Mouse (Mus musculus) embryonic facial prominence, embryonic 14.5 days (tissue): ENCODE data around the gene Cenps. TPM values are rescaled to one million over a fixed set of nuclear protein-coding genes. Genes with fewer than 3 reads are reported as not detected.
A peak's percentile ranks its signal among the peaks of the same experiment; 100 is the strongest.
"Not testable (repeated sequence)": the region's sequence is repeated elsewhere in the genome, so short reads cannot be mapped to it uniquely, and the experiment has no call there.

Experiments
- ATAC-seq: fragments of 200-750 bp; cut with Nextera tagmentation; 2 replicates; pipeline ENCODE4 v1.8.0; 2017; ENCODE audit warnings: low read depth, moderate number of reproducible peaks, moderate TSS enrichment
- DNase-seq: peaks from one replicate; pipeline ENCODE4 v3.0.0-alpha.2; 2015; ENCODE audit warnings: low spot score
- H3K27ac ChIP-seq: fragments of 300-500 bp; sonication (generic); replicated peaks from 2 replicates; pipeline ENCODE4 v1.5.1; 2014; ENCODE audit warnings: low read depth, mild to moderate bottlenecking, low read length, moderate library complexity
- H3K27me3 ChIP-seq: fragments of 300-500 bp; sonication (generic); replicated peaks from 2 replicates; pipeline ENCODE4 v1.6.1; 2014; ENCODE audit warnings: low read length; ENCODE audit not compliant: control insufficient read depth, insufficient read depth
- H3K36me3 ChIP-seq: fragments of 300-500 bp; sonication (generic); 2 replicates; pipeline ENCODE4 v1.6.1; 2014; ENCODE audit warnings: low read length, mixed read lengths; ENCODE audit not compliant: control insufficient read depth, insufficient read depth
- H3K4me1 ChIP-seq: fragments of 300-500 bp; sonication (generic); 2 replicates; pipeline ENCODE4 v1.6.1; 2014; ENCODE audit warnings: antibody characterized with exemption, low read length; ENCODE audit not compliant: control insufficient read depth, insufficient read depth
- H3K4me2 ChIP-seq: fragments of 300-500 bp; sonication (generic); 2 replicates; pipeline ENCODE4 v1.6.1; 2014; ENCODE audit warnings: low read depth, mild to moderate bottlenecking, low read length, moderate library complexity, mixed read lengths
- H3K4me3 ChIP-seq: fragments of 300-500 bp; sonication (generic); 2 replicates; pipeline ENCODE4 v1.5.1; 2014; ENCODE audit warnings: low read depth, mild to moderate bottlenecking, low read length
- H3K9ac ChIP-seq: fragments of 300-500 bp; sonication (generic); 2 replicates; pipeline ENCODE4 v1.6.1; 2014; ENCODE audit warnings: low read depth, mild to moderate bottlenecking, low read length, moderate library complexity, mixed read lengths
- H3K9me3 ChIP-seq: fragments of 300-500 bp; sonication (generic); 2 replicates; pipeline ENCODE4 v1.6.1; 2016; ENCODE audit warnings: low read length; ENCODE audit not compliant: control insufficient read depth
- WGBS: fragments of 180-500 bp; shearing (Covaris S2); extraction: QIAGEN DNeasy Blood & Tissue Kit; methylation state at CpG from one replicate; pipeline ENCODE4 v1.1.7; 2014; 5-methylcytosine and 5-hydroxymethylcytosine counted together
- polyA plus RNA-seq: library from polyadenylated mRNA; unstranded; fragments of >200 nt; fragmentation: Nextera tagmentation; extraction: Ambion mirVana; gene quantifications from 2 replicates; pipeline ENCODE4 v1.2.1, GENCODE M21; 2014

Gene Cenps
- polyA plus RNA-seq, 1 experiment from 2014 or later, result 25.6 TPM

GRCm38 (mm10) chr4:149123432-149123831 is 14.0 kb downstream of the Cenps start:
- no peak for ATAC-seq
- Histone ChIP-seq H3K9ac (no peak overlapping the region), H3K9me3 (no peaks in the 10 kb centered on the region), H3K4me2 (no peak overlapping the region), H3K36me3 (peaks cover 17% of the 10 kb centered on the region), H3K4me3 (no peak overlapping the region), H3K27ac (no peak overlapping the region), H3K27me3 (no peaks in the 10 kb centered on the region), H3K4me1 (no peaks in the 10 kb centered on the region)
- 81% methylated on average over 5 of the region's 5 CpGs for WGBS
- no peak for DNase-seq

- H3K27ac ChIP-seq, H3K4me1 ChIP-seq, ATAC-seq, H3K9me3 ChIP-seq, H3K4me3 ChIP-seq, H3K27me3 ChIP-seq, DNase-seq, H3K4me2 ChIP-seq, H3K9ac ChIP-seq: not testable (repeated sequence)
- WGBS, result 84% methylated on average over 12 of the region's 12 CpGs
- H3K36me3 ChIP-seq, result peaks cover 15% of the 10 kb centered on the region; the same call in 1 of the 2 replicates
Observed at GRCm38 (mm10) chr4:149119978-149120562, 17.4 kb downstream of the Cenps start.

- Histone ChIP-seq H3K4me2 (peak within 1 kb of the TSS; percentile 93), H3K27ac (no peak within 1 kb of the TSS), H3K9me3 (no peaks in the 10 kb centered on the region), H3K27me3 (no peaks in the 10 kb centered on the region), H3K9ac (peak within 1 kb of the TSS; percentile 87), H3K4me3 (peak within 1 kb of the TSS; percentile 87), H3K4me1 (peaks cover 6% of the 10 kb centered on the region), H3K36me3 (peaks cover 14% of the 10 kb centered on the region; the same call in 1 of the 2 replicates)
- DNase-seq, result peak; percentile 97
- ATAC-seq, result peak; percentile 87
- 1% methylated on average over 29 of the region's 35 CpGs for WGBS
Observed at GRCm38 (mm10) chr4:149103875-149104561, 33.4 kb downstream of the Cenps start, which contains the start of gene Dffa. Gene Dffa (plus strand): TSS chr4:149104146.

- Histone ChIP-seq H3K9ac (no peak overlapping the region), H3K4me3 (no peak overlapping the region), H3K27me3 (no peaks in the 10 kb centered on the region), H3K4me2 (no peak overlapping the region), H3K36me3 (0 out of 2 replicates have a peak, but pooled peaks cover 3% of the 10 kb centered on the region), H3K27ac (no peak overlapping the region), H3K4me1 (peaks cover 13% of the 10 kb centered on the region), H3K9me3 (no peaks in the 10 kb centered on the region)
- ATAC-seq (no peak), DNase-seq (no peak)
- 84% methylated on average over 3 of the region's 3 CpGs for WGBS
Observed at GRCm38 (mm10) chr4:149101456-149101855, 36.0 kb downstream of the Cenps start.

GRCm38 (mm10) chr4:149100449-149100848 is 37.0 kb downstream of the Cenps start:
- not testable (repeated sequence) for DNase-seq, H3K4me2 ChIP-seq, H3K9ac ChIP-seq, H3K27me3 ChIP-seq, H3K36me3 ChIP-seq, H3K9me3 ChIP-seq, ATAC-seq, H3K4me3 ChIP-seq, H3K27ac ChIP-seq
- peaks cover 13% of the 10 kb centered on the region for H3K4me1 ChIP-seq
- 88% methylated on average over 12 of the region's 12 CpGs for WGBS

- ATAC-seq, result peak; percentile 87
- Histone ChIP-seq H3K4me2 (peak within 1 kb of the TSS; percentile 80), H3K9me3 (no peaks in the 10 kb centered on the region), H3K9ac (peak within 1 kb of the TSS; percentile 86), H3K27ac (peak within 1 kb of the TSS; percentile 53), H3K36me3 (no peaks in the 10 kb centered on the region), H3K27me3 (no peaks in the 10 kb centered on the region), H3K4me3 (peak within 1 kb of the TSS; percentile 98), H3K4me1 (peaks cover 9% of the 10 kb centered on the region)
- peak; percentile 96 for DNase-seq
- under 1% methylated on average over 27 of the region's 50 CpGs for WGBS
Observed at GRCm38 (mm10) chr4:149099369-149100017, 37.9 kb downstream of the Cenps start, which contains the start of gene Pex14. Gene Pex14 (minus strand): TSS chr4:149099876.

GRCm38 (mm10) chr4:149098571-149098970 is 38.9 kb downstream of the Cenps start:
- no peak for DNase-seq
- H3K9ac ChIP-seq, result peak overlapping the region; percentile 86
- H3K4me3 ChIP-seq, result peak overlapping the region; percentile 98
- H3K36me3 ChIP-seq, result 0 out of 2 replicates have a peak, but pooled peaks cover 6% of the 10 kb centered on the region
- no peak overlapping the region for H3K27ac ChIP-seq
- 10% methylated on average over 11 of the region's 11 CpGs for WGBS
- H3K27me3 ChIP-seq, result no peaks in the 10 kb centered on the region
- H3K4me1 ChIP-seq, result peaks cover 7% of the 10 kb centered on the region
- no peak for ATAC-seq
- no peaks in the 10 kb centered on the region for H3K9me3 ChIP-seq
- H3K4me2 ChIP-seq, result peak overlapping the region; percentile 80

GRCm38 (mm10) chr4:149097956-149098355 is 39.5 kb downstream of the Cenps start:
- 74% methylated on average over 3 of the region's 3 CpGs for WGBS
- H3K9me3 ChIP-seq, result no peaks in the 10 kb centered on the region
- no peak overlapping the region for H3K27ac ChIP-seq
- peak overlapping the region; percentile 86; the same call in 1 of the 2 replicates for H3K9ac ChIP-seq
- H3K4me2 ChIP-seq, result peak overlapping the region; percentile 80; the same call in 1 of the 2 replicates
- peaks cover 7% of the 10 kb centered on the region for H3K4me1 ChIP-seq
- H3K36me3 ChIP-seq, result peaks cover 11% of the 10 kb centered on the region
- no peaks in the 10 kb centered on the region for H3K27me3 ChIP-seq
- peak overlapping the region; percentile 98; the same call in 1 of the 2 replicates for H3K4me3 ChIP-seq
- no peak for ATAC-seq
- DNase-seq, result no peak
